Mouse (Mus musculus) cerebellum, adult 2 months (tissue): ENCODE results near the gene Slc7a1. TPM values are rescaled to one million over a fixed set of nuclear protein-coding genes. Genes with fewer than 3 reads are reported as not detected.

Experiments
- DNase-seq, 2 experiments: peaks; one replicate each; pipeline ENCODE4 v3.0.0; 2021
- H3K27ac ChIP-seq: fragments of 200-500 bp; 2 replicates; pipeline ENCODE4 v1.5.1; 2012; ENCODE audit warnings: low read length, control low read depth, inconsistent platforms; ENCODE audit not compliant: insufficient read depth
- H3K27me3 ChIP-seq: fragments of 200-500 bp; 2 replicates; pipeline ENCODE4 v1.6.1; 2012; ENCODE audit warnings: inconsistent platforms, mild to moderate bottlenecking, low read length, moderate library complexity; ENCODE audit not compliant: control insufficient read depth, insufficient read depth
- H3K4me1 ChIP-seq: fragments of 200-500 bp; 2 replicates; pipeline ENCODE4 v1.6.1; 2011; ENCODE audit warnings: low read length; ENCODE audit not compliant: control insufficient read depth, insufficient read depth
- H3K4me3 ChIP-seq: fragments of 200-500 bp; replicated peaks from 2 replicates; pipeline ENCODE3; 2011; ENCODE audit warnings: mild to moderate bottlenecking, low read depth, low read length, control low read depth; ENCODE audit not compliant: insufficient read depth
- CTCF ChIP-seq: fragments of 200-500 bp; IDR thresholded peaks from 2 replicates; pipeline ENCODE4 v1.5.1; 2011; ENCODE audit warnings: low read depth, mild to moderate bottlenecking, control low read depth, low read length, moderate library complexity, borderline replicate concordance; ENCODE audit not compliant: insufficient read depth
- POLR2A ChIP-seq: fragments of 200-500 bp; IDR thresholded peaks from 2 replicates; pipeline ENCODE4 v1.6.1; 2011; ENCODE audit warnings: low read length, control low read depth, borderline replicate concordance; ENCODE audit not compliant: insufficient read depth
- WGBS: fragments of 180-500 bp; shearing (Covaris S2); methylation state at CpG from one replicate; pipeline ENCODE4 v1.1.7; 2018; 5-methylcytosine and 5-hydroxymethylcytosine counted together
- polyA plus RNA-seq: library from polyadenylated mRNA; depleted of rRNA; stranded (reverse); fragments of >200 nt; gene quantifications from 2 replicates; pipeline ENCODE4 v1.2.3, GENCODE M21; 2012; rRNA removed

Gene Slc7a1
- polyA plus RNA-seq, 1 experiment = 10.7 TPM

DNA sequence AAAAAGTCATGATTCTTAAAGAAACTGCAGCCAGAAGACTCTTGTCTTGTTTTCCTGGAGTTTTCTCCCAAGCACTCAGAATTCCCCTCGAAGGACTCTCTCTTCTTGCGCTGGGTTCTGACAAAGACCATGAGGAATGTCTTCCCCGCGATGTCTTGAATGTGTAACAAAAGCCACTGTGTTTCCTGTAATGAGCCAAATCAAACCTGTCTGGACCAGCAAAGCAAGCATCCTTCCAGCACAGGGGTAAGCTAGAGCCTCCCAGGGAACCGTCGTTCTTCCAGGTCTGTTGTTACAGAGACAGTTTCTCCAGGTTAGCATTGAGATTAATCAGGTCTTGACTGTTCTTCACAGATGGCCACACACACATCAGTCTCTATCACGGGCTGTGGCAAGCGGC is 121.5 kb downstream of the Slc7a1 start:
- WGBS = 82% methylated on average over 8 of the region's 8 CpGs
- TF ChIP-seq POLR2A = no peak
- TF ChIP-seq CTCF = no peak
- no peaks in the 10 kb centered on the region for H3K27me3 ChIP-seq
- no peaks in the 10 kb centered on the region for H3K4me1 ChIP-seq
- H3K27ac ChIP-seq = no peak overlapping the region
- no peak overlapping the region for H3K4me3 ChIP-seq
- DNase-seq = no peak

Other genes with a start within 250 kb of the Slc7a1 start
- gene Ubl3, start 152.9 kb upstream of the Slc7a1 start, polyA plus RNA-seq = 182 and 202 TPM in 2 replicates